Mouse (Mus musculus) gastrocnemius, adult 8-10 months (tissue): ENCODE results near the gene Osm. TPM values are rescaled to one million over a fixed set of nuclear protein-coding genes. Genes with fewer than 3 reads are reported as not detected.

Experiments
- DNase-seq, 2 experiments: peaks; one replicate each; pipeline ENCODE4 v3.0.0; 2022; ENCODE audit warnings: low spot score in 2 of 2
- total RNA-seq, 4 experiments: library from RNA; stranded (reverse); gene quantifications; 2 replicates each; pipeline ENCODE4 v1.2.4; 2022

Osm gene
- total RNA-seq, 4 experiments from 2014 or later, result not detected

- no peak for DNase-seq
These were observed 1.9 kb downstream of the Osm start for GRCm38 (mm10) chr11:4238167-4238566.

GRCm38 (mm10) chr11:4239691-4240090 lies 3.5 kb downstream of the Osm start:
- DNase-seq, result no peak

- DNase-seq, result no peak
These were observed 3.9 kb downstream of the Osm start for GRCm38 (mm10) chr11:4240151-4240550.

GRCm38 (mm10) chr11:4241180-4241579 lies 5.0 kb downstream of the Osm start:
- DNase-seq, result no peak

GRCm38 (mm10) chr11:4246126-4246525 lies 9.9 kb downstream of the Osm start:
- DNase-seq, result no peak

- no peak for DNase-seq
These were observed 10.4 kb downstream of the Osm start for GRCm38 (mm10) chr11:4246623-4247022.

- no peak for DNase-seq
These were observed 11.2 kb downstream of the Osm start for GRCm38 (mm10) chr11:4247201-4247959.

GRCm38 (mm10) chr11:4249151-4249550 lies 12.9 kb downstream of the Osm start:
- no peak for DNase-seq

- no peak for DNase-seq
These were observed 14.1 kb downstream of the Osm start for GRCm38 (mm10) chr11:4250290-4250689.

GRCm38 (mm10) chr11:4251376-4251775 lies 15.2 kb downstream of the Osm start:
- no peak for DNase-seq

GRCm38 (mm10) chr11:4252886-4253285 lies 16.7 kb downstream of the Osm start:
- DNase-seq, result no peak

- DNase-seq, result no peak
These were observed 20.8 kb downstream of the Osm start, which contains the start of gene Lif for GRCm38 (mm10) chr11:4256846-4257607. Gene Lif (plus strand): TSS chr11:4257557.

- no peak for DNase-seq
These were observed 21.5 kb downstream of the Osm start for GRCm38 (mm10) chr11:4257756-4258155.

GRCm38 (mm10) chr11:4258657-4259082 lies 22.4 kb downstream of the Osm start:
- peak; percentile 74 to 78 for DNase-seq

- DNase-seq, result no peak
These were observed 24.4 kb downstream of the Osm start for GRCm38 (mm10) chr11:4260463-4261187.

- no peak for DNase-seq
These were observed 24.9 kb downstream of the Osm start for GRCm38 (mm10) chr11:4261188-4261494.

GRCm38 (mm10) chr11:4261969-4262368 lies 25.7 kb downstream of the Osm start:
- DNase-seq, result no peak

GRCm38 (mm10) chr11:4262847-4263246 lies 26.6 kb downstream of the Osm start:
- DNase-seq, result no peak

- DNase-seq, result no peak
These were observed 27.1 kb downstream of the Osm start for GRCm38 (mm10) chr11:4263296-4263695.

- peak; percentile 56 to 62 for DNase-seq
These were observed 27.8 kb downstream of the Osm start for GRCm38 (mm10) chr11:4264066-4264465.

GRCm38 (mm10) chr11:4266271-4267201 lies 30.3 kb downstream of the Osm start:
- no peak for DNase-seq
